Mouse (Mus musculus) brain, embryonic 14.5 days (tissue): ENCODE results near the gene Raver2. TPM values are rescaled to one million over a fixed set of nuclear protein-coding genes. Genes with fewer than 3 reads are reported as not detected.

Experiments used
- DNase-seq: peaks from one replicate; pipeline ENCODE4 v3.0.0-alpha.2; 2011; ENCODE audit warnings: low read depth
- CTCF ChIP-seq: fragments of 200-500 bp; IDR thresholded peaks from 2 replicates; pipeline ENCODE4 v1.5.1; 2012; ENCODE audit warnings: inconsistent platforms, mild to moderate bottlenecking, moderate library complexity, borderline replicate concordance; ENCODE audit not compliant: insufficient read depth, insufficient read length; ENCODE audit errors: extremely low read depth
- POLR2A ChIP-seq: fragments of 200-500 bp; IDR thresholded peaks from 2 replicates; pipeline ENCODE4 v1.6.1; 2012; ENCODE audit warnings: mild to moderate bottlenecking, inconsistent platforms, borderline replicate concordance; ENCODE audit not compliant: poor library complexity, insufficient read depth, insufficient read length, severe bottlenecking; ENCODE audit errors: extremely low read depth
- polyA plus RNA-seq: library from polyadenylated mRNA; depleted of rRNA; stranded (reverse); fragments of >200 nt; gene quantifications from 2 replicates; pipeline ENCODE4 v1.2.3, GENCODE M21; 2012; rRNA removed

Raver2 gene
- polyA plus RNA-seq, 1 experiment: 10.3 TPM

GRCm38 (mm10) chr4:101199433-101200081 lies 130.8 kb downstream of the Raver2 start:
- TF ChIP-seq POLR2A (no peak), CTCF (no peak)
- no peak for DNase-seq

Other genes with a start within 250 kb of the Raver2 start
- gene Gm10577, start 48.3 kb upstream of the Raver2 start, polyA plus RNA-seq: not detected in 2 replicates
- gene Jak1, start 196.3 kb downstream of the Raver2 start, polyA plus RNA-seq: 33.2 and 50.2 TPM in 2 replicates